Mouse (Mus musculus): ENCODE data around the gene Gm10964. TPM values are rescaled to one million over a fixed set of nuclear protein-coding genes. Genes with fewer than 3 reads are reported as not detected.

The Gm10964 gene
- polyA plus RNA-seq, 1 experiment from 2014 or later: not detected

GRCm38 (mm10) chr3:103716774-103717760 lies 22.1 kb upstream of the Gm10964 start:
- Histone ChIP-seq H3K4me2 (replicated peaks) (no peak overlapping the region), H3K9ac (no peak overlapping the region), H3K4me3 (no peak overlapping the region), H3K27me3 (no peaks in the 10 kb centered on the region), H3K27ac (peak overlapping the region; percentile 80), H3K4me1 (peaks cover 15% of the 10 kb centered on the region), H3K36me3 (no peaks in the 10 kb centered on the region), H3K9me3 (no peaks in the 10 kb centered on the region)
- WGBS: 45% methylated on average over 14 of the region's 15 CpGs
- no peak for ATAC-seq (ENCODE audit: insufficient number of reproducible peaks, insufficient read depth, low FRiP score, low TSS enrichment)

- Histone ChIP-seq H3K9me3 (no peaks in the 10 kb centered on the region), H3K27me3 (no peaks in the 10 kb centered on the region), H3K27ac (no peak overlapping the region), H3K9ac (no peak overlapping the region), H3K4me3 (no peak overlapping the region), H3K4me2 (replicated peaks) (no peak overlapping the region), H3K4me1 (peaks cover 15% of the 10 kb centered on the region), H3K36me3 (no peaks in the 10 kb centered on the region)
- no peak for ATAC-seq (ENCODE audit: insufficient number of reproducible peaks, insufficient read depth, low FRiP score, low TSS enrichment)
- WGBS: 85% methylated on average over 4 of the region's 4 CpGs
Measured at GRCm38 (mm10) chr3:103718728-103719127, 20.4 kb upstream of the Gm10964 start.

GRCm38 (mm10) chr3:103724137-103724536 lies 15.0 kb upstream of the Gm10964 start:
- no peaks in the 10 kb centered on the region for H3K9me3 ChIP-seq
- no peak overlapping the region for H3K9ac ChIP-seq
- H3K4me3 ChIP-seq: no peak overlapping the region
- H3K27me3 ChIP-seq: no peaks in the 10 kb centered on the region
- H3K36me3 ChIP-seq: no peaks in the 10 kb centered on the region
- H3K4me2 ChIP-seq (replicated peaks): no peak overlapping the region
- no peak for ATAC-seq (ENCODE audit: insufficient number of reproducible peaks, insufficient read depth, low FRiP score, low TSS enrichment)
- no peaks in the 10 kb centered on the region for H3K4me1 ChIP-seq
- WGBS: 53% methylated on average over 3 of the region's 3 CpGs
- H3K27ac ChIP-seq: no peak overlapping the region

- ATAC-seq (ENCODE audit: insufficient number of reproducible peaks, insufficient read depth, low FRiP score, low TSS enrichment): no peak
- no peak overlapping the region for H3K9ac ChIP-seq
- no peaks in the 10 kb centered on the region for H3K27me3 ChIP-seq
- H3K4me1 ChIP-seq: 0 out of 2 replicates have a peak, but pooled peaks cover 4% of the 10 kb centered on the region
- no peak overlapping the region for H3K4me3 ChIP-seq
- no peaks in the 10 kb centered on the region for H3K36me3 ChIP-seq
- no peaks in the 10 kb centered on the region for H3K9me3 ChIP-seq
- no peak overlapping the region for H3K4me2 ChIP-seq (replicated peaks)
- 37% methylated on average over 3 of the region's 3 CpGs for WGBS
- H3K27ac ChIP-seq: no peak overlapping the region
Measured at GRCm38 (mm10) chr3:103726642-103727041, 12.5 kb upstream of the Gm10964 start.

- no peak overlapping the region for H3K27ac ChIP-seq
Measured at GRCm38 (mm10) chr3:103727813-103728326, 11.3 kb upstream of the Gm10964 start.

DNA sequence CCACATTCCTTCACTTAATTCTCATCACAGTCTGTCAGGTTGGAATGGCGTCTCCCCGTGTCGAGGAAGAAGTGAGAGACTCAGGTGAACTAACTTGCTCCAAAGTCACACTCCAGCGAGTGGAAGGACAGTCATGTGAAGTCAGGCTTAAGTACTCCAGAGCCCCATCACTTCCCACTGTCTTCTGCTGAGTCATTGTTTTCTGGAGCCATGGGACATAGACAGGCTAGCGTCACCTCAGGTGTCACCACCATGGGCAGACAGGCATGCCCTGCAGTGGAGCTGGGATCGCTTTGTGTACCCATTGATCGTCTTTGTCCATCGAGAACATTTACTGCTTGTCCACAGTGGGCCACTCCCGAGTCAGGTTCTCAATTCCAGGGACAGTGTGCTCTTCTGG lies 9.3 kb upstream of the Gm10964 start:
- Histone ChIP-seq H3K4me1 (peaks cover 26% of the 10 kb centered on the region), H3K9me3 (no peaks in the 10 kb centered on the region), H3K4me2 (replicated peaks) (no peak overlapping the region), H3K9ac (no peak overlapping the region), H3K27ac (no peak overlapping the region), H3K27me3 (no peaks in the 10 kb centered on the region), H3K4me3 (no peak overlapping the region), H3K36me3 (no peaks in the 10 kb centered on the region)
- WGBS: 83% methylated on average over 9 of the region's 9 CpGs
- ATAC-seq (ENCODE audit: insufficient number of reproducible peaks, insufficient read depth, low FRiP score, low TSS enrichment): no peak

More at GRCm38 (mm10) chr3:103727813-103728326, 11.3 kb upstream of the Gm10964 start:
- ATAC-seq (ENCODE audit: insufficient number of reproducible peaks, insufficient read depth, low FRiP score, low TSS enrichment): no peak
- Histone ChIP-seq H3K4me2 (replicated peaks) (no peak overlapping the region), H3K4me3 (no peak overlapping the region), H3K4me1 (peaks cover 6% of the 10 kb centered on the region), H3K9me3 (no peaks in the 10 kb centered on the region), H3K27me3 (no peaks in the 10 kb centered on the region), H3K36me3 (no peaks in the 10 kb centered on the region), H3K9ac (no peak overlapping the region)
- 61% methylated on average over 2 of the region's 2 CpGs for WGBS

GRCm38 (mm10) chr3:103732116-103732515 lies 7.0 kb upstream of the Gm10964 start:
- Histone ChIP-seq H3K36me3 (peaks cover 3% of the 10 kb centered on the region; the same call in 1 of the 2 replicates), H3K27me3 (no peaks in the 10 kb centered on the region), H3K4me3 (no peak overlapping the region), H3K9ac (no peak overlapping the region), H3K4me1 (peaks cover 48% of the 10 kb centered on the region), H3K4me2 (replicated peaks) (no peak overlapping the region), H3K9me3 (no peaks in the 10 kb centered on the region), H3K27ac (no peak overlapping the region)
- no peak for ATAC-seq (ENCODE audit: insufficient number of reproducible peaks, insufficient read depth, low FRiP score, low TSS enrichment)
- WGBS: 86% methylated on average over 3 of the region's 3 CpGs

DNA sequence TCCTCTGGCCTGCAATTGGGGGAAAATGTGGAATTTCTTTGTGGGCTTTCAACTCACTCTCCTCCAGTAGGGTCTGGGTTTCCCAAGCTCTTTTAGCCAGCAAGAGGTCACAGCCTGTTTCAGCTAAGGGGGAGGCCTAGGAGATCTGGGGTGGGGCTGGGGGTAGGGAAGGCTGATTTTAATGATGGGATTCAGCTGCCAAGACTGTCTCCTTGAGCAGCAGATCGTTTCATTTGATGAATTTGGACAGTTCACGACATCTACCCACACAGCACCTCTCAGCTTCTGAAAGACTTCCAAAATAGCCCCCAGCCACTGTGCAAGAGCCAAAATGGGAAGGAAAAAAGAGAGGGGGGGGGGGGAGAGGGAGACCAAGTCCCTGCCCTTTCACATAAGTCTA lies 6.0 kb upstream of the Gm10964 start:
- ATAC-seq (ENCODE audit: insufficient number of reproducible peaks, insufficient read depth, low FRiP score, low TSS enrichment): no peak
- H3K9ac ChIP-seq: no peak overlapping the region
- H3K4me1 ChIP-seq: peaks cover 50% of the 10 kb centered on the region
- H3K27me3 ChIP-seq: no peaks in the 10 kb centered on the region
- no peak overlapping the region for H3K4me3 ChIP-seq
- WGBS: 18% methylated on average over 2 of the region's 2 CpGs
- no peaks in the 10 kb centered on the region for H3K9me3 ChIP-seq
- peak overlapping the region; percentile 95 for H3K27ac ChIP-seq
- H3K4me2 ChIP-seq (replicated peaks): 0 out of 2 replicates have a peak overlapping the region, but pooled peaks have one; percentile 57
- peaks cover 3% of the 10 kb centered on the region; the same call in 1 of the 2 replicates for H3K36me3 ChIP-seq

DNA sequence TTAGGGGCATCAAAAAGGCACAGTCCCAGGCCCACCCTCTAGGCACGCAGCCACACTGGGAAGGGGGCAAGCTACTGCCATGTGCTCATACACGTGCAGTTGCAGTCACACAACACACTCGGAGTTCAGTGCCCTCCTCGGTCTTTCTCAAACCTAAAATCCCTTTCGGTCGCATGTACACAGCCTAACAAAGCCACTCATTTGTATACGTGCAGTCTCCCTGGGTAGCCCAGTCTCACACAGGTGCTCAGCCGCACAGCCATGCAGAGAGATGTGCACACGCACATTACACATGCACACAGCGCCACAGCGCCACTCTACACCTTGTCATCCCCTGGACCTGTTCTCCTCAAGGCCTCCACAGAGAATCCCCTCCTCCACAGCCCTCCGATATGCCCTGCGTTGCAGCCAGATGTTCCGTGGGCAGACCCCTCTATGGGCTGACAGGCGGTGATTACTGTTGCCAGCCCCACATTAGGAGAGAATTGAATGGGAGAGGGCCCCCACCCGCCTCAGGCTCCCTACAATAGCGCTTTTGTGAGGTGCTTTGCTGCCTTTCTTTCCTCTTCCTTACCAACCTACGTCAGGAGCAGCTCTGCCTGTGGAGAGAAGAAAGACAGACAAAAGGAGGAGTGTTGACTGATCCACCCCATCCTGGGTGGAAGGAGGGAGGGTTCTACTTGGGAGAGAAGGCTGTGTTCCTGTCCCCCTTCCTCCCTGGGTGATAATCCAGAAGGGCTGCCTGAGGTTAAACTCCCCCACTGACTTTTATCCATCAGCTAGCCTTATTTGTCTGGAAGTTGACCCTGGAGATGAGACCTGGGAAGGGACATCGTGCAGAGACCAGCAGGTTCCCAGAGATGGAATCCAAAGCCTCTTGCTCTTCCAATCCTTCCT lies 5.1 kb upstream of the Gm10964 start:
- Histone ChIP-seq H3K9ac (peak overlapping the region; percentile 33; the same call in 1 of the 2 replicates), H3K36me3 (peaks cover 3% of the 10 kb centered on the region; the same call in 1 of the 2 replicates), H3K4me1 (peaks cover 53% of the 10 kb centered on the region), H3K4me2 (replicated peaks) (peak overlapping the region; percentile 57), H3K27me3 (no peaks in the 10 kb centered on the region), H3K4me3 (0 out of 2 replicates have a peak overlapping the region, but pooled peaks have one; percentile 13), H3K27ac (peak overlapping the region; percentile 95), H3K9me3 (no peaks in the 10 kb centered on the region)
- ATAC-seq (ENCODE audit: insufficient number of reproducible peaks, insufficient read depth, low FRiP score, low TSS enrichment): peak; percentile 30
- WGBS: 14% methylated on average over 19 of the region's 19 CpGs

- Histone ChIP-seq H3K9ac (peak overlapping the region; percentile 20), H3K27ac (peak overlapping the region; percentile 95), H3K4me3 (peak overlapping the region; percentile 15), H3K4me1 (peaks cover 55% of the 10 kb centered on the region), H3K27me3 (no peaks in the 10 kb centered on the region), H3K4me2 (replicated peaks) (peak overlapping the region; percentile 57), H3K9me3 (no peaks in the 10 kb centered on the region), H3K36me3 (peaks cover 3% of the 10 kb centered on the region; the same call in 1 of the 2 replicates)
- ATAC-seq (ENCODE audit: insufficient number of reproducible peaks, insufficient read depth, low FRiP score, low TSS enrichment): peak; percentile 43; the same call in 1 of the 2 replicates
- WGBS: 6% methylated on average over 11 of the region's 11 CpGs
Measured at GRCm38 (mm10) chr3:103734696-103735519, 4.3 kb upstream of the Gm10964 start.

Data from embryonic facial prominence, embryonic 12.5 days (tissue).